Mouse (Mus musculus) left cerebral cortex, postnatal 36 days (tissue): ENCODE measurements around the gene Treml1. TPM values are rescaled to one million over a fixed set of nuclear protein-coding genes. Genes with fewer than 3 reads are reported as not detected.
"Not testable (repeated sequence)": the region's sequence is repeated elsewhere in the genome, so short reads cannot be mapped to it uniquely, and the experiment has no call there.

ENCODE experiments used
- DNase-seq, 2 experiments: peaks; one replicate each; pipeline ENCODE4 v3.0.0; 2021 to 2022; ENCODE audit warnings: low spot score in 2 of 2, mixed read lengths in 1 of 2
- intact Hi-C: fragments of 180-260 bp; cut with DNase I; formaldehyde crosslinking; loops from one replicate; pipeline ENCODE4 v1.15.1; 2025
- total RNA-seq, 2 experiments: library from RNA; stranded (reverse); gene quantifications; 2 replicates each; pipeline ENCODE4 v1.2.3; 2021

The Treml1 gene
- total RNA-seq, result under 1 TPM; 0.54 to 0.82 TPM

- intact Hi-C loops, result no loop called here
Observed at GRCm38 (mm10) chr17:48359616-48360015, at the start of gene Treml1. Treml1 (plus strand) TSS chr17:48359916.

GRCm38 (mm10) chr17:48312124-48312523 lies 47.6 kb upstream of the Treml1 start:
- no peak for DNase-seq
- intact Hi-C loops, result loop anchor here (10.0 kb wide), 1 partner anchor 167 kb away; the partner anchor contains the start of gene 9830107B12Rik

More at GRCm38 (mm10) chr17:48359616-48360015, at the start of gene Treml1:
- DNase-seq, result no peak

DNA sequence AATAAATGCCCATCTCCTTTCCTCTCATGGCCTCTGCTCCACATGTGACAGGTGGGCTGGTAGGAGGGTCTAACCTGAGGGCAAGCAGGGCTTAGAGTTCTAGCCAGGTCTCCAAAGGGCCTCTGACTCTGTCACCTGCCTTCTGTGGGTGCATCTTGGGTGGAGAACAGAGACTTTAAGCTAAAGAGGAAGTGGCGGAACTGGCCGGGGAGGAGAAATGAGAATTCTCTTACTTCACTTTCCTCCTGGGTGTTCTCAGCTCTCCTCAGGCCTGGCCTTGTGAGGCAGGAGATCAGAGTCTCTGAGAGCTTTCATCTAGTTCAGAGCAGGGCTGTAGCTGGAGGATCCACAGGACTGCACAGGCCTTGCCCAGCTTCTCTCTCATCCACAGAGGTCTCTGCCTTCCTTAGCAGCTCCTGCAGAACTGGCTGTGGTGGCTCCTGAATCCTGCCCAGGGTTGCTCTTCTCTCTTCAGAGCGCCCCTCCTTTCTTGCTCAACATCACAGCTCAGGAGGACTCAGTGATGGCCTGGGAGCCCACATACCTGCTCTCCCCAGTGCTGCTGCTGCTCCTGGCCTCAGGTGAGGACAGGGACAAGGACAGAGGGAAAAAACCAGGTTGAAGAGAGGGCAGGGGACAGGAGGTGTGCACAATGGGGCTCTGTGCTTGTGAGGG lies 43.7 kb upstream of the Treml1 start, which contains the start of gene B430306N03Rik:
Gene B430306N03Rik, plus strand, starts transcription at position 237 of the 675 bp plus-strand sequence.
- DNase-seq, result not testable (repeated sequence)
- intact Hi-C loops, result loop anchor here (10.0 kb wide), 1 partner anchor 171 kb away; the partner anchor contains the start of gene 9830107B12Rik

- no peak for DNase-seq
- intact Hi-C loops, result loop anchor here (10.0 kb wide), 1 partner anchor 174 kb away; the partner anchor contains the start of gene 9830107B12Rik
Observed at GRCm38 (mm10) chr17:48318686-48319085, 41.0 kb upstream of the Treml1 start.

DNA sequence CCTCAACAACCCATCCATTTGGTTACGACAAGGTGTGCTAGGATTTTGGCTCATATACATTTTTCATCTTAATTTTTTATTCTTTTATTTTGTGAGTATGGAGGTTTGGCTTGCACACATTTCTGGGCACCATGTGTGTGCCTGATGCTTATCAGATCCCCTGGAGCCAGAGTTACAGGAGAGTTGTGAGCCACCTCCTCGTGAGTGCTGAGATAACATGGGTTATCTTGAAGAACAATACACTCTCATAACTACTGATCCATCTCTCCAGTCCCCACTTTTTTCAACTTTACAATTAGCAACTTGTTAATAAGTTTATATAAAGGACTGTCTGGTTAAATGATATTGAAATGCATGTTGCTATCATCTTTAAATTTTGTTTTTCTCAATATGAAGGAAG lies 38.4 kb upstream of the Treml1 start:
- no peak for DNase-seq
- intact Hi-C loops, result no loop called here

DNA sequence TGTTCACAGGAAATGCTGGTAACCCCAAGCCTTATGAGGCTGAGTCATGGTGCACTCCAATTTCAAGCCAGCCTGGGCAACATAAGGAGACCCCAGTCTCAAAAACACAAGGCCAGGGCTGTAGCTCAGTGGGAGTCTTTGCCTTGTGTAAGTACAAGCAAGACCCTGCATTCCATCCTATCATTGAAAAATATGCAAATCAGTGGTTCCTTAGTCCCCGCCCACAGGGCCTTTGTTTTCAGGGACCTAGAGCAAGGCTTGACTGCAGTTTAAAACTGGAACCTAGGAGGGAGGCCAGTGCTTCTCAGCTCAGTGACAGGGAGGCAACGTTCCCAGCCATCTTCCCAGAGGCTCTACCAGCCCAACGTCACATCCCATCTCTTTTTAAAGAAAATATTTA lies 36.5 kb upstream of the Treml1 start:
- DNase-seq, result no peak
- intact Hi-C loops, result no loop called here

DNA sequence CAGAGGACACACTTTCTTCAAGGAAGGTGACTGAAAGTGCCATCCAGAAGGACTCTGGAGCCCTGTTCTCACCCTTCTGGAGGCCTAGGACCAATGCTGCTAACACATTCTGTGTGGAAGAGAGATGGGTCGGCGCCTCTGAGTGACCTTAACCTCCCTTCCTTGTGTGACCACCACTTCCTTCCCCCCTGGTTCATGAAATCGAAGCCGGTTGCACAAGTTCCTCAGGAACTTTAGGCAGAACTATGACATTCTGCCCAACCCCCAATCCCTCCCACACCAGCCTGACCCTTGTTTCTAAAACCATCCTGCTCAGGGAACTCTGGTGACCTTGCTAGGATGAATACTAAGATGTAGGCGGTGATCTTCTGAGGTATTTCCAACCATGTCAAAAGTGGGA lies 35.5 kb upstream of the Treml1 start:
- DNase-seq, result no peak
- intact Hi-C loops, result no loop called here

GRCm38 (mm10) chr17:48325093-48325492 lies 34.6 kb upstream of the Treml1 start:
- no peak for DNase-seq
- intact Hi-C loops, result loop anchor here (5.0 kb wide), 2 partner anchors 47 to 67 kb away; no protein-coding TSS in a partner anchor

DNA sequence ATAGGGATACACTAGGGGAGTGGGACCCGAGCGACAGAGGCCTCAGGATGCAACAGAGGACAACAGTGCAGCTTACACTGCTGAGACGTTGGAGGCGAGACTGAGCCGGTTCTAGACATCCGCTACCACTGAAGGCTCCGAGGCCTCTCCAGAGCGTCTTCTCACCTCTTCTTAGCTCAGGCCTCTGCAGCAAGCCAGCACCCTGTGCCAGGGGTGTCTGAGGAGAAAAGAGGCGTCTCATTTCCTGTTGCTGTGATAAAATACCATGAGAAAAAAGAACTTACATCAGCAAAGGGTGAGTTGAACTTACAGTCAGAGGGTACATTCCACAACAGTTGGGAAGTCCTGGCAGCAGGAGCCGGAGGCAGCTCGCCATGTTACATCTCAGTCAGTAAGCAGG lies 34.1 kb upstream of the Treml1 start:
- intact Hi-C loops, result loop anchor here (5.0 kb wide), 2 partner anchors 47 to 67 kb away; no protein-coding TSS in a partner anchor
- DNase-seq, result no peak

- intact Hi-C loops, result loop anchor here (5.0 kb wide), 2 partner anchors 46 to 66 kb away; no protein-coding TSS in a partner anchor
- DNase-seq, result peak; percentile 71 to 80
Observed at GRCm38 (mm10) chr17:48326656-48327055, 33.1 kb upstream of the Treml1 start.

GRCm38 (mm10) chr17:48332524-48332923 lies 27.2 kb upstream of the Treml1 start:
- intact Hi-C loops, result loop anchor here (10.0 kb wide), 2 partner anchors 218 to 538 kb away; no protein-coding TSS in a partner anchor
- no peak for DNase-seq

DNA sequence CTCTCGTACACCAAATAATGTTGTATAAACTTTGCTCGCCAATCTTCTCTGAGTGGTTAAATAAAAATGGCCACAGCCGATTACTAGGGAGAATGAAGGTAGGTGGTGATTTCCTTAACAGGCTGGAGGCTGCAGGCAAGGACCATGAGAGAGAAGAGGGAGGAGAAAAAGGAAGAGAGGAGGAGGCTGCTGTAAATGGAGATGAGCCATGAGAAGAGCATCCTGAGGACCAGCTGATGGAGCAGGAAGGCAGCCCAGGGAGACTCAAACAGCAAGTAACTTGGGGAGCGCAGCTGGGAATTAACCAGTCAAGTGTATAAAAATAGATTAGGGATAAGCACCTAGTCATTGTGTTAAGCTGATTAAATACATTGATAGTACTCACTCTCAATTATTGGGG lies 25.5 kb upstream of the Treml1 start:
- DNase-seq, result no peak
- intact Hi-C loops, result loop anchor here (10.0 kb wide), 2 partner anchors 219 to 539 kb away; no protein-coding TSS in a partner anchor

GRCm38 (mm10) chr17:48336857-48337256 lies 22.9 kb upstream of the Treml1 start:
- intact Hi-C loops, result loop anchor here (1.0 to 10.0 kb wide), 4 partner anchors 62 to 542 kb away; partner anchors contain the start of gene Nfya
- DNase-seq, result peak; percentile 70 to 72

DNA sequence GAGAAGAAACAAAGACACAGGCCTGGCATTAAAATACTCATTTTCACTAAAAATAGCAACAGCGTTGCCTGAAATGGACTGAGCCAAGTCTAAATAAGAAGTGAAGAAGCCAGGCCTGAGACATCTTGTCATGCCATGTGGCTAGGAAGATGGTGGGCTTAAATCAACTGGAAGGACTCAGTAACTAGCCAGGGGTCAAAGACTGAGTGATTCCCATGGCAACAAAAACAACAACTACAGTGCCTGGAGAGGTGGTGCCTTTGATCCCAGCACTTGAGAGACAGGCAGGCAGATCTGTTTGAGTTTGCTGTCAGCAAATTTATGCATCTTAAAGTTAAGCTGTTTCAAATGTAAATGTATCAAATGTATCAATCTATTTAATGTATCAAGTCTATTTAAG lies 19.4 kb upstream of the Treml1 start:
- DNase-seq, result no peak
- intact Hi-C loops, result no loop called here

- intact Hi-C loops, result no loop called here
- DNase-seq, result no peak
Observed at GRCm38 (mm10) chr17:48341947-48342346, 17.8 kb upstream of the Treml1 start.

DNA sequence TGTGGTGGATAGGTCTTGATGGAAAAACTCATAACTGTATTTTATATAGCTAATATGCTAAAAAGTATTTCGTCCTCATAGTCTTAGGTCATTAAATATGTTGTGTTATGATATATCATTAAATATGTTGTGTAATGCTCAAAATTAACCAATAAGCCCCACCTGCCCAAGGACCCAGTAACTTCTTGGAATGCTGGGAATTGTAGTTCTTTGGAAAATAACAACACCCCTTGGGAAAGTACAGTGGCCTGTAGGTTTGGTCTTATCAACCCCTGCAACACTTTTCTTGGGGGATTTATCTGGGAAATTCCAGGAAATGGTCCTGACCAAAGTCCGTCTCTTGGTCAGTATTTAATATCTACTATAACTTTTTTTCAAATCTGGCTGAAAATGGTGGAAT lies 16.7 kb upstream of the Treml1 start:
- no peak for DNase-seq
- intact Hi-C loops, result no loop called here

GRCm38 (mm10) chr17:48345824-48346223 lies 13.9 kb upstream of the Treml1 start:
- DNase-seq, result no peak
- intact Hi-C loops, result no loop called here

- intact Hi-C loops, result no loop called here
- DNase-seq, result no peak
Observed at GRCm38 (mm10) chr17:48346231-48346630, 13.5 kb upstream of the Treml1 start, which contains the start of gene Trem2. Trem2 (plus strand) TSS chr17:48346401.

GRCm38 (mm10) chr17:48346834-48347233 lies 12.9 kb upstream of the Treml1 start:
- intact Hi-C loops, result no loop called here
- DNase-seq, result peak in 1 of 2 experiments; percentile 43

DNA sequence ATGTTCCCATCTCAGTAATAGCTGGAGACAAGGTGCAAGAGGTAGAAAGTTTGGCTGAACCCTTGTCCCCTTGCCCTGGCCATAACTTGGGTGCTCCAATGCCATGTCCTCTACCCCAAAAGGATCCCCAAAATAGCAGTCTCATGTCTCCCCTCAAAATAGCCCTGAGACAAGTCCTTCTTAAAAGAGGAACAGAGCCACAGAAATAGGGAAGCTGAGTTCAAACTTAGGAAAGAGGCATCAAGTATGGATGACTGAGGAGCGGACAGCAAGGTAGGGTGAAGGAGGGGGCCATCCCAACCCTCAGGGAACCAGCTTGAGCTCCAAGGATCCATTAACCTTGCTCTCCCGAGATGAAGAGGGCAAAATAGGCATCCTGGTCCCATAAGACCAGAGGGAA lies 12.4 kb upstream of the Treml1 start:
- intact Hi-C loops, result no loop called here
- DNase-seq, result no peak

GRCm38 (mm10) chr17:48350681-48351193 lies 9.0 kb upstream of the Treml1 start:
- intact Hi-C loops, result no loop called here
- DNase-seq, result no peak
